7 mouse cellular contexts compared by ENCODE assay signal in genomic region chr3:108572309-108573010, GRCm38 (mm10). TPM values are rescaled to one million over a fixed set of nuclear protein-coding genes. Genes with fewer than 3 reads are reported as not detected.
DNase-seq lines count a peak whose midpoint lies in the region; ATAC-seq and TF ChIP-seq lines count a peak whose summit lies in the region.

No protein-coding gene starts in this region.

- H3K4me2 ChIP-seq in lung, embryonic 16.5 days (ENCODE audit: low read depth, low read length): peak overlapping the region; percentile 63
- peak overlapping the region; percentile 66 for H3K4me2 ChIP-seq in embryonic facial prominence, embryonic 14.5 days (ENCODE audit: low read depth, low read length)

- H3K27me3 ChIP-seq in lung, embryonic 16.5 days (ENCODE audit: control insufficient read depth, insufficient read depth, low read depth, low read length): no peaks in the 10 kb centered on the region
- no peaks in the 10 kb centered on the region for H3K27me3 ChIP-seq in embryonic facial prominence, embryonic 14.5 days (replicated peaks; ENCODE audit: control insufficient read depth, insufficient read depth, low read length)
- no peaks in the 10 kb centered on the region for H3K27me3 ChIP-seq in limb, embryonic 10.5 days (ENCODE audit: low read depth, poor library complexity, severe bottlenecking)
- no peaks in the 10 kb centered on the region for H3K27me3 ChIP-seq in small intestine, adult 2 months (ENCODE audit: control insufficient read depth, insufficient read depth, low read length)

- H3K4me1 ChIP-seq in lung, embryonic 16.5 days (replicated peaks; ENCODE audit: control insufficient read depth, insufficient read depth, low read length): peaks cover 9% of the 10 kb centered on the region
- peaks cover 8% of the 10 kb centered on the region for H3K4me1 ChIP-seq in embryonic facial prominence, embryonic 14.5 days (ENCODE audit: control insufficient read depth, insufficient read depth, low read length)
- peaks cover 18% of the 10 kb centered on the region for H3K4me1 ChIP-seq in limb, embryonic 10.5 days
- H3K4me1 ChIP-seq in small intestine, adult 2 months (ENCODE audit: control insufficient read depth, insufficient read depth, insufficient read length, low read length): no peaks in the 10 kb centered on the region; the same call in 1 of the 2 replicates

- 45% methylated on average over 18 of the region's 18 CpGs for WGBS in lung, embryonic 16.5 days
- WGBS in embryonic facial prominence, embryonic 14.5 days: 41% methylated on average over 18 of the region's 18 CpGs
- WGBS in limb, embryonic 10.5 days: 52% methylated on average over 18 of the region's 18 CpGs
- WGBS in small intestine, adult 2 months: 29% methylated on average over 18 of the region's 18 CpGs

- H3K36me3 ChIP-seq in lung, embryonic 16.5 days (ENCODE audit: control insufficient read depth, insufficient read depth, low read length): no peaks in the 10 kb centered on the region
- H3K36me3 ChIP-seq in embryonic facial prominence, embryonic 14.5 days (ENCODE audit: control insufficient read depth, insufficient read depth, low read length): no peaks in the 10 kb centered on the region
- peaks cover 6% of the 10 kb centered on the region for H3K36me3 ChIP-seq in limb, embryonic 10.5 days
- H3K36me3 ChIP-seq in small intestine, adult 2 months (ENCODE audit: control insufficient read depth, insufficient read depth, low read length): peaks cover 2% of the 10 kb centered on the region

- TF ChIP-seq CTCF in small intestine, adult 2 months (IDR thresholded peaks at IDR 0.05; ENCODE audit: extremely low read depth, insufficient read length, insufficient replicate concordance, low read depth, low read length): no peak

- peak overlapping the region; percentile 83 for H3K9ac ChIP-seq in lung, embryonic 16.5 days (ENCODE audit: low read length)
- peak overlapping the region; percentile 82 for H3K9ac ChIP-seq in embryonic facial prominence, embryonic 14.5 days (ENCODE audit: low read depth, low read length)

- no peak for DNase-seq in lung, postnatal 36 days
- no peak for DNase-seq in embryonic facial prominence, embryonic 14.5 days (ENCODE audit: low spot score)
- no peak for DNase-seq in limb, embryonic 10.5 days (ENCODE audit: low spot score)
- DNase-seq in T-cell, adult 2 months (ENCODE audit: low spot score): no peak

- no peaks in the 10 kb centered on the region for H3K9me3 ChIP-seq in lung, embryonic 16.5 days (ENCODE audit: control insufficient read depth, low read length)
- H3K9me3 ChIP-seq in embryonic facial prominence, embryonic 14.5 days (ENCODE audit: control insufficient read depth, low read length): no peaks in the 10 kb centered on the region
- H3K9me3 ChIP-seq in limb, embryonic 10.5 days (replicated peaks): no peaks in the 10 kb centered on the region

- ATAC-seq in lung, embryonic 16.5 days (ENCODE audit: low read depth): no peak
- ATAC-seq in embryonic facial prominence, embryonic 14.5 days (ENCODE audit: low read depth): no peak
- ATAC-seq in activated CD4-positive, CD25-positive, alpha-beta regulatory T cell, adult 4 months: no peak

- no peak overlapping the region for H3K27ac ChIP-seq in lung, embryonic 16.5 days (ENCODE audit: low read length)
- peak overlapping the region; percentile 59; the same call in 1 of the 2 replicates for H3K27ac ChIP-seq in embryonic facial prominence, embryonic 14.5 days (replicated peaks; ENCODE audit: low read depth, low read length)
- peak overlapping the region; percentile 88; the same call in 1 of the 2 replicates for H3K27ac ChIP-seq in limb, embryonic 10.5 days
- no peak overlapping the region for H3K27ac ChIP-seq in small intestine, adult 2 months (ENCODE audit: insufficient read depth, low read depth, low read length)

- H3K4me3 ChIP-seq in lung, embryonic 16.5 days (ENCODE audit: low read length): peak overlapping the region; percentile 69
- peak overlapping the region; percentile 64 for H3K4me3 ChIP-seq in embryonic facial prominence, embryonic 14.5 days (ENCODE audit: low read depth, low read length)
- peak overlapping the region; percentile 83 for H3K4me3 ChIP-seq in limb, embryonic 10.5 days
- peak overlapping the region; percentile 49 for H3K4me3 ChIP-seq in small intestine, adult 2 months (ENCODE audit: low read depth, low read length)

- no peak for TF ChIP-seq POLR2A in small intestine, adult 2 months (IDR thresholded peaks at IDR 0.05; ENCODE audit: low read depth, low read length)

RNA-seq across cellular contexts. Expression of gene Taf13, which starts 1.0 kb away (rescaled TPM):
- 45.5 and 46.0 TPM in 2 replicates for polyA plus RNA-seq in lung, embryonic 16.5 days (2015; fragmentation: Nextera tagmentation; extraction: Ambion mirVana)
- 40.2 and 40.4 TPM in 2 replicates for polyA plus RNA-seq in embryonic facial prominence, embryonic 14.5 days (2014; fragmentation: Nextera tagmentation; extraction: Ambion mirVana)
- polyA plus RNA-seq in limb, embryonic 10.5 days (2016; fragmentation: Nextera tagmentation; extraction: Ambion mirVana): 47.3 and 53.2 TPM in 2 replicates
- 0.06 and 0.51 TPM in 2 replicates for polyA plus RNA-seq in small intestine, adult 2 months (2012; rRNA removed)
- 10 to 100 TPM; 18.3 to 24.5 TPM for polyA plus RNA-seq in activated CD4-positive, CD25-positive, alpha-beta regulatory T cell, adult 4 months (2017; shearing (Covaris generic))

RNA-seq across cellular contexts. Expression of gene Tmem167b, which starts 10.2 kb away (rescaled TPM):
- 45.1 and 46.4 TPM in 2 replicates for polyA plus RNA-seq in lung, embryonic 16.5 days (2015; fragmentation: Nextera tagmentation; extraction: Ambion mirVana)
- 46.3 and 46.8 TPM in 2 replicates for polyA plus RNA-seq in embryonic facial prominence, embryonic 14.5 days (2014; fragmentation: Nextera tagmentation; extraction: Ambion mirVana)
- polyA plus RNA-seq in limb, embryonic 10.5 days (2016; fragmentation: Nextera tagmentation; extraction: Ambion mirVana): 25.2 and 34.9 TPM in 2 replicates
- 1.4 and 2.9 TPM in 2 replicates for polyA plus RNA-seq in small intestine, adult 2 months (2012; rRNA removed)
- 10 to 100 TPM; 26.1 to 27.0 TPM for polyA plus RNA-seq in activated CD4-positive, CD25-positive, alpha-beta regulatory T cell, adult 4 months (2017; shearing (Covaris generic))

RNA-seq across cellular contexts. Expression of gene Wdr47, which starts 18.6 kb away (rescaled TPM):
- 10.9 and 12.5 TPM in 2 replicates for polyA plus RNA-seq in lung, embryonic 16.5 days (2015; fragmentation: Nextera tagmentation; extraction: Ambion mirVana)
- polyA plus RNA-seq in embryonic facial prominence, embryonic 14.5 days (2014; fragmentation: Nextera tagmentation; extraction: Ambion mirVana): 16.3 and 17.9 TPM in 2 replicates
- polyA plus RNA-seq in limb, embryonic 10.5 days (2016; fragmentation: Nextera tagmentation; extraction: Ambion mirVana): 6.1 and 7.3 TPM in 2 replicates
- 0.94 and 1.3 TPM in 2 replicates for polyA plus RNA-seq in small intestine, adult 2 months (2012; rRNA removed)
- 1 to 10 TPM; 6.1 to 9.1 TPM for polyA plus RNA-seq in activated CD4-positive, CD25-positive, alpha-beta regulatory T cell, adult 4 months (2017; shearing (Covaris generic))

RNA-seq across cellular contexts. Expression of gene 5330417C22Rik, which starts 36.1 kb away (rescaled TPM):
- polyA plus RNA-seq in lung, embryonic 16.5 days (2015; fragmentation: Nextera tagmentation; extraction: Ambion mirVana): 19.6 and 22.3 TPM in 2 replicates
- 2.2 and 2.5 TPM in 2 replicates for polyA plus RNA-seq in embryonic facial prominence, embryonic 14.5 days (2014; fragmentation: Nextera tagmentation; extraction: Ambion mirVana)
- polyA plus RNA-seq in limb, embryonic 10.5 days (2016; fragmentation: Nextera tagmentation; extraction: Ambion mirVana): 0.28 and 0.40 TPM in 2 replicates
- 15.2 and 19.4 TPM in 2 replicates for polyA plus RNA-seq in small intestine, adult 2 months (2012; rRNA removed)
- 1 to 10 TPM; 1.2 to 1.4 TPM for polyA plus RNA-seq in activated CD4-positive, CD25-positive, alpha-beta regulatory T cell, adult 4 months (2017; shearing (Covaris generic))

RNA-seq across cellular contexts. Expression of gene 1700013F07Rik, which starts 38.5 kb away (rescaled TPM):
- 3.1 and 5.0 TPM in 2 replicates for polyA plus RNA-seq in lung, embryonic 16.5 days (2015; fragmentation: Nextera tagmentation; extraction: Ambion mirVana)
- polyA plus RNA-seq in embryonic facial prominence, embryonic 14.5 days (2014; fragmentation: Nextera tagmentation; extraction: Ambion mirVana): 0.63 and 1.1 TPM in 2 replicates
- 0.20 TPM in 1 of 2 replicates, not detected in the other for polyA plus RNA-seq in limb, embryonic 10.5 days (2016; fragmentation: Nextera tagmentation; extraction: Ambion mirVana)
- not detected in 2 replicates for polyA plus RNA-seq in small intestine, adult 2 months (2012; rRNA removed)
- not detected for polyA plus RNA-seq in activated CD4-positive, CD25-positive, alpha-beta regulatory T cell, adult 4 months (2017; shearing (Covaris generic))

Comparison
In these comparisons a context has a peak if more than half of its experiments do, and no peak if none do; other contexts are left out.
1. H3K27ac ChIP-seq: peak in embryonic facial prominence, embryonic 14.5 days (single experiment) and limb, embryonic 10.5 days (single experiment); none in lung, embryonic 16.5 days (single experiment) and small intestine, adult 2 months (single experiment).
2. RNA of gene Taf13, which starts 1.0 kb away (polyA plus RNA-seq): 47.3 to 53.2 TPM in limb, embryonic 10.5 days, 45.5 to 46.0 TPM in lung, embryonic 16.5 days, 40.2 to 40.4 TPM in embryonic facial prominence, embryonic 14.5 days and 18.3 to 24.5 TPM in activated CD4-positive, CD25-positive, alpha-beta regulatory T cell, adult 4 months; 0.06 to 0.51 TPM in small intestine, adult 2 months; every median in the first group is over 10 times any median in the second.
3. Peak in every context shown above with its lines, with median percentiles within 50 percentile points of each other: H3K4me3 ChIP-seq.